Mouse (Mus musculus) testis, postnatal 10 days (tissue): ENCODE data around the gene Ccdc187.

Experiments
- DNase-seq: peaks from one replicate; pipeline ENCODE4 v3.0.0; 2021; ENCODE audit warnings: low spot score

Gene Ccdc187

GRCm38 (mm10) chr2:26316576-26317246, 22.4 kb upstream of the Ccdc187 start:
- DNase-seq, result no peak

GRCm38 (mm10) chr2:26315925-26316311, 21.6 kb upstream of the Ccdc187 start:
- peak; percentile 76 for DNase-seq

GRCm38 (mm10) chr2:26315072-26315924, 20.9 kb upstream of the Ccdc187 start, which contains the start of gene Gpsm1:
TSS of gene Gpsm1 (plus strand) at chr2:26315515.
- peak; percentile 95 for DNase-seq

GRCm38 (mm10) chr2:26314281-26315071, 20.1 kb upstream of the Ccdc187 start:
- DNase-seq, result peak; percentile 75

- DNase-seq, result no peak
Measured at GRCm38 (mm10) chr2:26313394-26313793, 19.0 kb upstream of the Ccdc187 start.

- DNase-seq, result no peak
Measured at GRCm38 (mm10) chr2:26312812-26313211, 18.5 kb upstream of the Ccdc187 start.

GRCm38 (mm10) chr2:26311936-26312335, 17.6 kb upstream of the Ccdc187 start:
- DNase-seq, result no peak

GRCm38 (mm10) chr2:26309739-26310138, 15.4 kb upstream of the Ccdc187 start:
- no peak for DNase-seq

- no peak for DNase-seq
Measured at GRCm38 (mm10) chr2:26306702-26307101, 12.3 kb upstream of the Ccdc187 start.

GRCm38 (mm10) chr2:26305555-26305954, 11.2 kb upstream of the Ccdc187 start:
- no peak for DNase-seq

- no peak for DNase-seq
Measured at GRCm38 (mm10) chr2:26304711-26305110, 10.4 kb upstream of the Ccdc187 start.

- no peak for DNase-seq
Measured at GRCm38 (mm10) chr2:26302005-26302503, 7.7 kb upstream of the Ccdc187 start.

GRCm38 (mm10) chr2:26300808-26301174, 6.4 kb upstream of the Ccdc187 start:
- peak; percentile 94 for DNase-seq

GRCm38 (mm10) chr2:26300161-26300807, 5.9 kb upstream of the Ccdc187 start:
- no peak for DNase-seq

- no peak for DNase-seq
Measured at GRCm38 (mm10) chr2:26299336-26299735, 5.0 kb upstream of the Ccdc187 start.

- DNase-seq, result no peak
Measured at GRCm38 (mm10) chr2:26298856-26299230, 4.5 kb upstream of the Ccdc187 start.

- no peak for DNase-seq
Measured at GRCm38 (mm10) chr2:26298208-26298855, 4.0 kb upstream of the Ccdc187 start.

GRCm38 (mm10) chr2:26296606-26297195, 2.3 kb upstream of the Ccdc187 start:
- DNase-seq, result no peak

GRCm38 (mm10) chr2:26290133-26290532, 4.2 kb downstream of the Ccdc187 start:
- no peak for DNase-seq

- no peak for DNase-seq
Measured at GRCm38 (mm10) chr2:26286391-26286790, 8.0 kb downstream of the Ccdc187 start.

GRCm38 (mm10) chr2:26285804-26286203, 8.6 kb downstream of the Ccdc187 start:
- DNase-seq, result peak; percentile 77
